Mouse (Mus musculus): Measurements from ENCODE around the gene Fam241b.

Gene Fam241b

GRCm38 (mm10) chr10:62132691-62133281 lies 10.9 kb downstream of the Fam241b start, which contains the start of gene Neurog3:
Gene Neurog3 (plus strand): TSS chr10:62133090.
- CTCF ChIA-PET, result no interaction called here

GRCm38 (mm10) chr10:62128316-62128951 lies 15.3 kb downstream of the Fam241b start:
- CTCF ChIA-PET, result interaction anchor here (0.7 kb wide), 1 partner anchor 34 kb away, joined by 4 read pairs; no protein-coding TSS in a partner anchor

- CTCF ChIA-PET, result no interaction called here
Measured at GRCm38 (mm10) chr10:62127711-62128231, 15.9 kb downstream of the Fam241b start.

GRCm38 (mm10) chr10:62127137-62127536 lies 16.6 kb downstream of the Fam241b start:
- CTCF ChIA-PET, result no interaction called here

- CTCF ChIA-PET, result no interaction called here
Measured at GRCm38 (mm10) chr10:62113865-62114647, 29.7 kb downstream of the Fam241b start.

GRCm38 (mm10) chr10:62111207-62111576 lies 32.5 kb downstream of the Fam241b start:
- CTCF ChIA-PET, result no interaction called here

GRCm38 (mm10) chr10:62110504-62111206 lies 33.1 kb downstream of the Fam241b start:
- CTCF ChIA-PET, result no interaction called here

- CTCF ChIA-PET, result no interaction called here
Measured at GRCm38 (mm10) chr10:62107048-62107447, 36.7 kb downstream of the Fam241b start.

GRCm38 (mm10) chr10:62104835-62105576 lies 38.7 kb downstream of the Fam241b start:
- CTCF ChIA-PET, result no interaction called here

GRCm38 (mm10) chr10:62101504-62102439 lies 41.9 kb downstream of the Fam241b start:
- CTCF ChIA-PET, result no interaction called here

- CTCF ChIA-PET, result no interaction called here
Measured at GRCm38 (mm10) chr10:62099749-62100403, 43.8 kb downstream of the Fam241b start.

GRCm38 (mm10) chr10:62094401-62094800 lies 49.3 kb downstream of the Fam241b start:
- CTCF ChIA-PET, result no interaction called here

GRCm38 (mm10) chr10:62093903-62094302 lies 49.8 kb downstream of the Fam241b start:
- CTCF ChIA-PET, result no interaction called here

GRCm38 (mm10) chr10:62089486-62089885 lies 54.2 kb downstream of the Fam241b start:
- CTCF ChIA-PET, result no interaction called here

GRCm38 (mm10) chr10:62089071-62089470 lies 54.6 kb downstream of the Fam241b start:
- CTCF ChIA-PET, result no interaction called here

- CTCF ChIA-PET, result interaction anchor here (0.6 kb wide), 1 partner anchor 55 kb away, joined by 3 read pairs; no protein-coding TSS in a partner anchor
Measured at GRCm38 (mm10) chr10:62088411-62088810, 55.3 kb downstream of the Fam241b start.

- CTCF ChIA-PET, result no interaction called here
Measured at GRCm38 (mm10) chr10:62086826-62087225, 56.9 kb downstream of the Fam241b start.

- CTCF ChIA-PET, result no interaction called here
Measured at GRCm38 (mm10) chr10:62086044-62086443, 57.7 kb downstream of the Fam241b start.

- CTCF ChIA-PET, result no interaction called here
Measured at GRCm38 (mm10) chr10:62076248-62077134, 67.2 kb downstream of the Fam241b start.
